Mouse (Mus musculus) left cerebral cortex, postnatal 4 days (tissue): ENCODE data around the gene Celf2. TPM values are rescaled to one million over a fixed set of nuclear protein-coding genes. Genes with fewer than 3 reads are reported as not detected.

ENCODE experiments used
- DNase-seq: peaks from one replicate; pipeline ENCODE4 v3.0.0-alpha.2; 2022
- intact Hi-C: fragments of 180-260 bp; cut with DNase I; formaldehyde crosslinking; loops from one replicate; pipeline ENCODE4 v1.15.1; 2025
- total RNA-seq, 2 experiments: library from RNA; stranded (reverse); gene quantifications; 2 replicates each; pipeline ENCODE4 v1.2.3; 2021

Gene Celf2
- total RNA-seq, 2 experiments from 2014 or later, result 705 to 801 TPM

GRCm38 (mm10) chr2:6880941-6881575, 628.3 kb downstream of the Celf2 start:
- DNase-seq, result no peak
- intact Hi-C loops, result loop anchor here (5.0 to 10.0 kb wide), 3 partner anchors 201 to 1504 kb away; no protein-coding TSS in a partner anchor

- DNase-seq, result no peak
- intact Hi-C loops, result no loop called here
These were observed 632.3 kb downstream of the Celf2 start for GRCm38 (mm10) chr2:6877094-6877493.

GRCm38 (mm10) chr2:6876547-6876946, 632.8 kb downstream of the Celf2 start:
- peak; percentile 40 for DNase-seq
- intact Hi-C loops, result no loop called here

- intact Hi-C loops, result no loop called here
- DNase-seq, result no peak
These were observed 634.2 kb downstream of the Celf2 start for GRCm38 (mm10) chr2:6875071-6875611.

GRCm38 (mm10) chr2:6874266-6874955, 635.0 kb downstream of the Celf2 start:
- intact Hi-C loops, result no loop called here
- DNase-seq, result peak; percentile 49

- intact Hi-C loops, result no loop called here
- DNase-seq, result no peak
These were observed 635.7 kb downstream of the Celf2 start for GRCm38 (mm10) chr2:6873711-6874110.

GRCm38 (mm10) chr2:6872894-6873255, 636.5 kb downstream of the Celf2 start:
- intact Hi-C loops, result no loop called here
- DNase-seq, result no peak

- DNase-seq, result peak; percentile 80
- intact Hi-C loops, result no loop called here
These were observed 637.1 kb downstream of the Celf2 start for GRCm38 (mm10) chr2:6872131-6872893.

GRCm38 (mm10) chr2:6871281-6872130, 637.9 kb downstream of the Celf2 start:
- peak; percentile 27 for DNase-seq
- intact Hi-C loops, result no loop called here

GRCm38 (mm10) chr2:6869956-6870710, 639.2 kb downstream of the Celf2 start:
- intact Hi-C loops, result loop anchor here (10.0 kb wide), 1 partner anchor 865 kb away; no protein-coding TSS in a partner anchor
- DNase-seq, result no peak

GRCm38 (mm10) chr2:6867297-6867696, 642.1 kb downstream of the Celf2 start:
- no peak for DNase-seq
- intact Hi-C loops, result loop anchor here (10.0 kb wide), 1 partner anchor 868 kb away; no protein-coding TSS in a partner anchor

- intact Hi-C loops, result loop anchor here (10.0 kb wide), 1 partner anchor 869 kb away; no protein-coding TSS in a partner anchor
- no peak for DNase-seq
These were observed 643.6 kb downstream of the Celf2 start for GRCm38 (mm10) chr2:6865785-6866184.

GRCm38 (mm10) chr2:6850102-6850644, 659.2 kb downstream of the Celf2 start:
- no peak for DNase-seq
- intact Hi-C loops, result no loop called here

- intact Hi-C loops, result no loop called here
- DNase-seq, result no peak
These were observed 660.0 kb downstream of the Celf2 start for GRCm38 (mm10) chr2:6849388-6849787.

GRCm38 (mm10) chr2:6830021-6830420, 679.3 kb downstream of the Celf2 start:
- intact Hi-C loops, result no loop called here
- DNase-seq, result no peak

GRCm38 (mm10) chr2:6827583-6827982, 681.8 kb downstream of the Celf2 start:
- DNase-seq, result no peak
- intact Hi-C loops, result no loop called here

- intact Hi-C loops, result no loop called here
These were observed 686.3 kb downstream of the Celf2 start for GRCm38 (mm10) chr2:6823021-6823420.

GRCm38 (mm10) chr2:6821593-6821992, 687.8 kb downstream of the Celf2 start:
- intact Hi-C loops, result no loop called here

More at GRCm38 (mm10) chr2:6823021-6823420, 686.3 kb downstream of the Celf2 start:
- DNase-seq, result no peak

GRCm38 (mm10) chr2:6815281-6815680, 694.1 kb downstream of the Celf2 start:
- DNase-seq, result no peak
- intact Hi-C loops, result no loop called here

More at GRCm38 (mm10) chr2:6821593-6821992, 687.8 kb downstream of the Celf2 start:
- DNase-seq, result no peak
